Mouse (Mus musculus): ENCODE results near the gene Pdha2.

GRCm38 (mm10) chr3:141201766-141202165, 10.4 kb downstream of the Pdha2 start:
- TF ChIP-seq CTCF (IDR thresholded peaks at IDR 0.05; ENCODE audit: low read depth) = no peak
- TF ChIP-seq EP300 (IDR thresholded peaks at IDR 0.05; ENCODE audit: low read depth) = no peak

Data from heart, postnatal 0 days (tissue).